Mouse (Mus musculus): ENCODE data around the gene Setd1b.

DNA sequence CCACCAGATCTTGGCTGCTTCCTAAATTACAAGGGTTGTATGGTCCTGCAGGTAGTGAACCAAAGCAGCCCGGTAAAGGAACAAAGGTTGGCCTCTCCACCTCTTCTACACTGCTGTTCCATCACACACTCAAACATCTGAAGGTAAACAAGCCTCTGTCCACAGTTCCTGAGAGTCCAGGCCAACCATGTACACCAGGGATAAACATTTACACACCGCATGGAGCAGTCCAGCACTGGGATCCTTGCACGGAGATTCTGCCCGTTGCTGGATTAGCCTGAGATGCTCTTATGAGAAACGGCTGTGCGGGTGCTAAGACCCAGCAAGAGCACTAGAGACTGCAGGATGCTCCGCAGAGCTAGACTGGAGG, 59.5 kb downstream of the Setd1b start:
- TF ChIP-seq POLR2A (IDR thresholded peaks at IDR 0.05; ENCODE audit: control insufficient read depth, low read depth, low read length), result no peak
- no peak for TF ChIP-seq CTCF (IDR thresholded peaks at IDR 0.05; ENCODE audit: control insufficient read depth, insufficient read depth, insufficient replicate concordance, low read depth, low read length)
